ENCODE assay signal across 26 mouse cellular contexts in the genomic region with DNA sequence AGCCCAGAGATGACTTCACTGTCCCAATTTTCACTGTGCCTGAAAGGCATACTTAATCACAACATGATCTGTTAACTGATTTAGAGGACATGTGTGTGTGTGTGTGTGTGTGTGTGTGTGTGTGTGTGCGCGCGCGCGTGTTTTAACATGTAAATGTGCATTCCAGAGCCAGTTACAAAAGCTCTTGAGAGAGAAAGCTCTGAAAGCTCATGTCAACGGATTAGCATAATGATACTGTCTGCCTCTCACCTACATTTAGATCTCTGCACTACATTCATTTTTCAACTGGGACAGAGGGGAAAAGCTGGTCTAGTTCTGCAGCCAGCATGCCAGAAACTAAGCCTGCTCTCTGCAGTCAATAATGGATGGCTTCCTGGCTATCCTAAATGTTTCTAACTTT.
DNase-seq lines count a peak whose midpoint lies in the region; ATAC-seq and TF ChIP-seq lines count a peak whose summit lies in the region.
"Had no signal": no experiment of that assay in that cellular context is flagged by ENCODE, and none has a peak within 500 bp of the region (broad histone marks: within the 10 kb centered on the region; RNA-seq: fewer than 3 reads in every experiment).

No protein-coding gene starts in this region.

- TF ChIP-seq CTCF in forebrain, postnatal 0 days (IDR thresholded peaks at IDR 0.05; ENCODE audit: low read depth): no peak
- no peak for TF ChIP-seq CTCF in kidney, adult 2 months (conservative IDR thresholded peaks at IDR 0.05; ENCODE audit: insufficient read depth, insufficient read length, low read depth, low read length)

- TF ChIP-seq POLR2A in kidney, adult 2 months (IDR thresholded peaks at IDR 0.05; ENCODE audit: low read depth, low read length): no peak

- no peaks in the 10 kb centered on the region for H3K9me3 ChIP-seq in hindbrain, embryonic 14.5 days (ENCODE audit: control insufficient read depth, low read length)
- H3K9me3 ChIP-seq in hindbrain, embryonic 16.5 days (ENCODE audit: control insufficient read depth, low read length): no peaks in the 10 kb centered on the region
- H3K9me3 ChIP-seq in embryonic facial prominence, embryonic 14.5 days (ENCODE audit: control insufficient read depth, low read length): no peaks in the 10 kb centered on the region
- H3K9me3 ChIP-seq in forebrain, postnatal 0 days (ENCODE audit: low read length): no peaks in the 10 kb centered on the region
- no peaks in the 10 kb centered on the region for H3K9me3 ChIP-seq in midbrain, embryonic 15.5 days
- H3K9me3 ChIP-seq: embryonic facial prominence, embryonic 12.5 days; heart, embryonic 13.5 days; hindbrain, embryonic 15.5 days; limb, embryonic 10.5 days; megakaryocyte, embryonic 14.5 days; neural tube, embryonic 15.5 days; stomach, embryonic 15.5 days had no signal

- intact Hi-C loops in heart, postnatal 14 days (cut with DNase I): no loop called here

- no peaks in the 10 kb centered on the region for H3K4me1 ChIP-seq in hindbrain, embryonic 14.5 days (replicated peaks; ENCODE audit: control insufficient read depth, insufficient read depth, low read length)
- H3K4me1 ChIP-seq in hindbrain, embryonic 16.5 days (ENCODE audit: control insufficient read depth, insufficient read depth, low read depth, low read length): no peaks in the 10 kb centered on the region
- H3K4me1 ChIP-seq in embryonic facial prominence, embryonic 14.5 days (ENCODE audit: control insufficient read depth, insufficient read depth, low read length): no peaks in the 10 kb centered on the region
- no peaks in the 10 kb centered on the region for H3K4me1 ChIP-seq in forebrain, postnatal 0 days (ENCODE audit: insufficient read depth)
- H3K4me1 ChIP-seq in midbrain, embryonic 15.5 days: peaks cover 4% of the 10 kb centered on the region; the same call in 1 of the 2 replicates
- no peaks in the 10 kb centered on the region for H3K4me1 ChIP-seq in kidney, adult 2 months (ENCODE audit: control insufficient read depth, insufficient read depth, low read length)
- H3K4me1 ChIP-seq: embryonic facial prominence, embryonic 12.5 days; heart, embryonic 13.5 days; hindbrain, embryonic 15.5 days; limb, embryonic 10.5 days; megakaryocyte, embryonic 14.5 days; neural tube, embryonic 15.5 days; stomach, embryonic 15.5 days had no signal

- H3K4me3 ChIP-seq in hindbrain, embryonic 14.5 days (replicated peaks; ENCODE audit: low read length): no peak overlapping the region
- H3K4me3 ChIP-seq in hindbrain, embryonic 16.5 days (ENCODE audit: low read length): no peak overlapping the region
- H3K4me3 ChIP-seq in embryonic facial prominence, embryonic 14.5 days (ENCODE audit: low read depth, low read length): no peak overlapping the region
- H3K4me3 ChIP-seq in forebrain, postnatal 0 days (ENCODE audit: low read depth, low read length): no peak overlapping the region
- no peak overlapping the region for H3K4me3 ChIP-seq in midbrain, embryonic 15.5 days
- no peak overlapping the region for H3K4me3 ChIP-seq in kidney, adult 2 months (ENCODE audit: insufficient read depth, low read depth, low read length)
- H3K4me3 ChIP-seq: embryonic facial prominence, embryonic 12.5 days; heart, embryonic 13.5 days; hindbrain, embryonic 15.5 days; limb, embryonic 10.5 days; megakaryocyte, embryonic 14.5 days; neural tube, embryonic 15.5 days; stomach, embryonic 15.5 days had no signal

- no peaks in the 10 kb centered on the region for H3K36me3 ChIP-seq in hindbrain, embryonic 14.5 days (replicated peaks; ENCODE audit: control insufficient read depth, insufficient read depth)
- no peaks in the 10 kb centered on the region for H3K36me3 ChIP-seq in hindbrain, embryonic 16.5 days (ENCODE audit: control insufficient read depth, insufficient read depth, low read length)
- no peaks in the 10 kb centered on the region for H3K36me3 ChIP-seq in embryonic facial prominence, embryonic 14.5 days (ENCODE audit: control insufficient read depth, insufficient read depth, low read length)
- H3K36me3 ChIP-seq in forebrain, postnatal 0 days (ENCODE audit: insufficient read depth): no peaks in the 10 kb centered on the region
- H3K36me3 ChIP-seq in midbrain, embryonic 15.5 days (replicated peaks): no peaks in the 10 kb centered on the region
- H3K36me3 ChIP-seq in kidney, adult 2 months (ENCODE audit: control insufficient read depth, insufficient read depth, low read length): no peaks in the 10 kb centered on the region
- H3K36me3 ChIP-seq: embryonic facial prominence, embryonic 12.5 days; heart, embryonic 13.5 days; hindbrain, embryonic 15.5 days; limb, embryonic 10.5 days; neural tube, embryonic 15.5 days; stomach, embryonic 15.5 days had no signal

- no peaks in the 10 kb centered on the region for H3K27me3 ChIP-seq in hindbrain, embryonic 14.5 days (ENCODE audit: control insufficient read depth, insufficient read depth, low read length)
- H3K27me3 ChIP-seq in hindbrain, embryonic 16.5 days (replicated peaks; ENCODE audit: control insufficient read depth, insufficient read depth, low read length): no peaks in the 10 kb centered on the region
- H3K27me3 ChIP-seq in embryonic facial prominence, embryonic 14.5 days (replicated peaks; ENCODE audit: control insufficient read depth, insufficient read depth, low read length): no peaks in the 10 kb centered on the region
- H3K27me3 ChIP-seq in forebrain, postnatal 0 days (ENCODE audit: insufficient read depth, low read length): no peaks in the 10 kb centered on the region
- no peaks in the 10 kb centered on the region for H3K27me3 ChIP-seq in midbrain, embryonic 15.5 days (replicated peaks)
- H3K27me3 ChIP-seq in kidney, adult 2 months (replicated peaks; ENCODE audit: control insufficient read depth, insufficient read depth, low read length): no peaks in the 10 kb centered on the region
- H3K27me3 ChIP-seq: CH12.LX; embryonic facial prominence, embryonic 12.5 days; heart, embryonic 13.5 days; hindbrain, embryonic 15.5 days; megakaryocyte, embryonic 14.5 days; neural tube, embryonic 15.5 days; stomach, embryonic 15.5 days had no signal

- no peak overlapping the region for H3K9ac ChIP-seq in hindbrain, embryonic 14.5 days
- no peak overlapping the region for H3K9ac ChIP-seq in hindbrain, embryonic 16.5 days (ENCODE audit: low read depth, low read length)
- no peak overlapping the region for H3K9ac ChIP-seq in embryonic facial prominence, embryonic 14.5 days (ENCODE audit: low read depth, low read length)
- H3K9ac ChIP-seq in forebrain, postnatal 0 days: no peak overlapping the region
- no peak overlapping the region for H3K9ac ChIP-seq in midbrain, embryonic 15.5 days
- H3K9ac ChIP-seq: embryonic facial prominence, embryonic 12.5 days; heart, embryonic 13.5 days; hindbrain, embryonic 15.5 days; neural tube, embryonic 15.5 days; stomach, embryonic 15.5 days had no signal

- no peak overlapping the region for H3K4me2 ChIP-seq in hindbrain, embryonic 14.5 days (replicated peaks)
- no peak overlapping the region for H3K4me2 ChIP-seq in hindbrain, embryonic 16.5 days (ENCODE audit: low read length)
- no peak overlapping the region for H3K4me2 ChIP-seq in embryonic facial prominence, embryonic 14.5 days (ENCODE audit: low read depth, low read length)
- no peak overlapping the region for H3K4me2 ChIP-seq in forebrain, postnatal 0 days (ENCODE audit: low read depth)
- no peak overlapping the region for H3K4me2 ChIP-seq in midbrain, embryonic 15.5 days
- H3K4me2 ChIP-seq: embryonic facial prominence, embryonic 12.5 days; heart, embryonic 13.5 days; hindbrain, embryonic 15.5 days; neural tube, embryonic 15.5 days; stomach, embryonic 15.5 days had no signal

- ATAC-seq in hindbrain, embryonic 14.5 days (ENCODE audit: low FRiP score): peak; percentile 43; the same call in 1 of the 2 replicates
- ATAC-seq in hindbrain, embryonic 16.5 days: no peak
- no peak for ATAC-seq in embryonic facial prominence, embryonic 14.5 days (ENCODE audit: low read depth)
- ATAC-seq in forebrain, postnatal 0 days: peak; percentile 67
- ATAC-seq in midbrain, embryonic 15.5 days (replicated peaks): peak; percentile 81; the same call in 1 of the 2 replicates
- ATAC-seq: intestine, embryonic 16.5 days had no signal

- WGBS in hindbrain, embryonic 14.5 days: 72% methylated on average over 6 of the region's 6 CpGs
- WGBS in hindbrain, embryonic 16.5 days: 69% methylated on average over 6 of the region's 6 CpGs
- 74% methylated on average over 6 of the region's 6 CpGs for WGBS in embryonic facial prominence, embryonic 14.5 days
- WGBS in forebrain, postnatal 0 days: 18% methylated on average over 6 of the region's 6 CpGs
- WGBS in midbrain, embryonic 15.5 days: 14% methylated on average over 6 of the region's 6 CpGs
- WGBS in kidney, adult 2 months: 87% methylated on average over 6 of the region's 6 CpGs

- no peak for DNase-seq in hindbrain, embryonic 14.5 days (ENCODE audit: low spot score)
- peak; percentile 22 for DNase-seq in embryonic facial prominence, embryonic 14.5 days (ENCODE audit: low spot score)
- DNase-seq in forebrain, postnatal 0 days: peak; percentile 9
- no peak for DNase-seq in kidney, adult 2 months
- DNase-seq in gastrocnemius, postnatal 25 days: no peak
- no peak for DNase-seq in heart, postnatal 14 days
- DNase-seq: adrenal gland, postnatal 25 days; cerebellum, adult 18-20 months; cerebellum, postnatal 25 days; heart, adult 11 months; heart, postnatal 36 days; lung, adult 18-20 months; lung, postnatal 14 days; thymus, adult 18-20 months had no signal

- no peak overlapping the region for H3K27ac ChIP-seq in hindbrain, embryonic 14.5 days
- H3K27ac ChIP-seq in hindbrain, embryonic 16.5 days (ENCODE audit: low read depth, low read length): no peak overlapping the region
- no peak overlapping the region for H3K27ac ChIP-seq in embryonic facial prominence, embryonic 14.5 days (replicated peaks; ENCODE audit: low read depth, low read length)
- no peak overlapping the region for H3K27ac ChIP-seq in forebrain, postnatal 0 days (ENCODE audit: low read depth, low read length)
- H3K27ac ChIP-seq in midbrain, embryonic 15.5 days: no peak overlapping the region
- no peak overlapping the region for H3K27ac ChIP-seq in kidney, adult 2 months (ENCODE audit: insufficient read depth, low read depth, low read length)
- H3K27ac ChIP-seq: embryonic facial prominence, embryonic 12.5 days; heart, embryonic 13.5 days; hindbrain, embryonic 15.5 days; kidney, postnatal 0 days; limb, embryonic 10.5 days; neural tube, embryonic 15.5 days; stomach, embryonic 15.5 days had no signal

Comparison
In these comparisons a context has a peak if more than half of its experiments do, and no peak if none do; other contexts are left out.
1. ATAC-seq: peak in hindbrain, embryonic 14.5 days (single experiment), forebrain, postnatal 0 days (single experiment) and midbrain, embryonic 15.5 days (single experiment); none in hindbrain, embryonic 16.5 days (single experiment) and embryonic facial prominence, embryonic 14.5 days (single experiment).
2. DNase-seq: peak in embryonic facial prominence, embryonic 14.5 days (single experiment) and forebrain, postnatal 0 days (single experiment); none in hindbrain, embryonic 14.5 days (single experiment), kidney, adult 2 months (single experiment), gastrocnemius, postnatal 25 days (single experiment) and heart, postnatal 14 days (0 of 2).